Mouse (Mus musculus) testis, adult 2 months (tissue): ENCODE data around the gene Neurl4.

Source experiments
- CTCF ChIP-seq: fragments of 200-500 bp; IDR thresholded peaks from 2 replicates; pipeline ENCODE4 v1.5.1; 2012; ENCODE audit warnings: low read depth, mild to moderate bottlenecking, inconsistent platforms, low read length, moderate library complexity; ENCODE audit not compliant: control insufficient read depth, insufficient read depth, insufficient replicate concordance
- POLR2A ChIP-seq: fragments of 200-500 bp; IDR thresholded peaks from 2 replicates; pipeline ENCODE4 v1.6.1; 2012; ENCODE audit warnings: low read depth, mild to moderate bottlenecking, inconsistent platforms, low read length, moderate library complexity; ENCODE audit not compliant: control insufficient read depth

- TF ChIP-seq CTCF (no peak), POLR2A (no peak)
Measured at GRCm38 (mm10) chr11:69911701-69912100, 10.8 kb downstream of the Neurl4 start.
